Mouse (Mus musculus) right cerebral cortex, adult 2 months (tissue): Measurements from ENCODE around the gene Mtif3.
"Not testable (repeated sequence)": the region's sequence is repeated elsewhere in the genome, so short reads cannot be mapped to it uniquely, and the experiment has no call there.

ENCODE experiments used
- DNase-seq, 2 experiments: peaks; one replicate each; pipeline ENCODE4 v3.0.0; 2021 to 2022; ENCODE audit warnings: low spot score in 2 of 2

Mtif3 gene

DNA sequence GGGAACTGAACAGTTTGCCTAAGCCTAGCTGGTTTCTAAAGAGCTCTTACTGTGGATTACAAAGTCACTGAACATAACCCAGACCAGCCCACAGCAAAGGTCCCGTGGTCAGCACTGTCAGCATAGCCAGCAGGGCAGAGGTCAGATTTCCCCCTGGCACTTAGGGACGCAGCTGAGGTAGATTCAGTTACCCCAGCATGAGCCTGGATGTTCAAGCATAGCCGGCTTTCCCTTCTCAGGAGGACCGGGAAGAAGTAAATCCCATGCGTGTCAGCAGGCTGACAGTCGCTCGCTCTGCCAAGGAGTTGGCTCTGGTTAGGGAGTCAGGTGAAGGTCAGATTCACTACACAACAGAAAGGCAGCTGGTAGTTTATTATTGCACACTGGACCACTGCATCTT is 9.0 kb downstream of the Mtif3 start:
- DNase-seq, result no peak

DNA sequence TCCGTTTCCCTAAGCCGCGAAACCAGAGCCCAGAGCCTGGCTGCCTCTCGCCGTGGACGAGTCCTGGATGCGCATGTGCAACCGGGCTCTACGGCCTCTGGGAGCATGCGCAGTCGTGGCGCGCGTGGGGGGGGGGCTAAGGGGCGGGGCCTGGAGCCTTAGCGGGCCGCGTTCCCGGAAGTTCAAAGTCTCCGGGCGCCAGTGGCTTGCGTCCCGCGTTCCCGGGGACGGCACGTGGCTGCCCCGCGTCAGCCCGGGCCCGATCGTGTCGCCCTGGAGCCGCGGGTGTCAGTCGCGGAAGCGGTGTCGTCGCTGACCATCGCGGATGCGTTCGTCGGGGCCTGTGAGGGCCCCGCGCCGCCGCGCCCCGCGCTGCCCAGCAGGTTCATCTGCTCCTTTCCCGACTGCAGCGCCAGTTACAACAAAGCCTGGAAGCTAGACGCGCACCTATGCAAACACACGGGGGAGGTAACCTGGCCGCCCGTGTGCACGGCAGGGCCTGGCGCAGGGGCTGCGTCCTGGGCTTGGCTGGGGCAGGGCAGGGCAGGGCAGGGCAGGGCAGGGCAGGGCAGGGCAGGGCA is 15.0 kb downstream of the Mtif3 start, which contains the start of gene Gtf3a:
TSS of gene Gtf3a (plus strand) at position 150 of the 581 bp plus-strand sequence.
- peak; percentile 70 to 78 for DNase-seq

DNA sequence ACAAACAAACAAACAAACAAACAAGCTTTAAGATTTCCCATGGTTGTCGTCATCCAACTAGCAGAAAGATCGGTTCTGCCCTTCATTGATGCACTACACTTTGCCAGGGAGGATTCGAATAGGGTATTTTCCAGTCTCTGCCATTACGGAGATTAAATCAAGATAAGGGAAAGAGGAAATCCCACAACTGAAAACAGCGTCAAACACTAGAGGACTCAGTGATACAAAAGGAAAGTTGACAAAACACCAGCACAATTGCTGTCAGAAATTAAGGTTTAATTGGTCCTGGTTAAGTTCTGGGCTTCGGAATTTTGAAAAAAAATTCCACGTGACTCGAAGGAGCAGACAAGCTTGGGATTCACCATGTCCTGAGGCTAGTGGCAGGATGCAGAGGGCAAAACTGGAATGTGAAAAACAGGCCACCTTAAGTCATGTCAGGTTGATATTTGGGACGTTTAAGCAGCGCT is 15.5 kb downstream of the Mtif3 start:
- no peak for DNase-seq

DNA sequence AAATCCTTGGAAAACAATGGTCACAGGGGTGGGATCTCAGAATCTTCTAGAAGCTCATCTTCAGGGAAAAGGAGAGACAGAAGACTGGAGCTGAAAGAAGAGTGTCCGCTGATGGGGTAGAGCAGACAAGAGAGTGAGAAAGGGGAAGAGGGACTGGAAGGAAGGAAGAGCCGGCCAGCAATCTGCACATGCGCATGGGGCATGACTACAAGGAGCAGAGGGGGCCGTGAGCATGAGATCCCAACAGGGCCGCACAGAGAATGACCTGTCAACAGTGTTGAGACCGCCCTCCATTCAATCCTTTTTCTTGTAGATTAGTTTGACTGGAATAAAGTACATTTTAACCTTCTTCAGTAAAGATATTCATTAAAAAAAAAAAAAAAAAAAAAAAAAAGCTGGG is 16.1 kb downstream of the Mtif3 start:
- no peak for DNase-seq

DNA sequence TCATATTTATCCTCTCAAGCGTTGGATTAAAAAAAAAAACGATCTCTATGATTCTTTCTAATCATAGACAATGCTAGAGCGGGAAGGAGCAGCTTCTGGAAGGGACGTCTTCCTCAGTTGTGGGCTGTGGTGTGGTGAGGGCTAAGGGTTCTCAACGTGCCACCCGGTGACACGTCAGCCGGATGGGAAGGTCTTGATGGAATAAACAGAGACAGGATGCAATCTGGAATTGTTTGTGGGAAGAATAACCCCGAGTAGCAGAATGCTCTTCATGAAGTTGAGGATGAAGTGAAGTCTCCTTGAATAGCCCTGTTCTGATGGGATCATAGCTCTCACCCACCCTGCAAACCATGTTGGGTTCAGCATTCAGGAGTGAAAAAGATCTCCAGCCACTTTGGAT is 16.9 kb downstream of the Mtif3 start:
- DNase-seq, result no peak

DNA sequence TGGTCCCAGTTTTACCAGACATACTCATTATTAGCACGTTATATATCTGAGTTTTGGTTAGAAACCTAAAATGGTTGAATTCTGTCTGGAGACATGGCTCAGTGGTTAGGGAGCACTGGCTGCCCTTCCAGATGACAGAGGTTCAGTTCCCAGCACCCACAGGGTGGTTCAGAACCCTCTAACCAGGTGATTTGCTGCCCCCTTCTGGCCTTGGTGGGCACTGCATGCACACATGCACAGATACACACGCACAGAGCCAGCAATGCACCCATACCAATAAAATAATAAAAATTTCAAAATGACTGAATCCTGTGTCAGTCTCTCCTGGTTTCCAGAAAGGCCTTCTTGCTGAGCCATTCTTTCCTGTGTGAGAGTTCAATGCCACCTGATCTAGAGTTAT is 19.0 kb downstream of the Mtif3 start:
- no peak for DNase-seq

DNA sequence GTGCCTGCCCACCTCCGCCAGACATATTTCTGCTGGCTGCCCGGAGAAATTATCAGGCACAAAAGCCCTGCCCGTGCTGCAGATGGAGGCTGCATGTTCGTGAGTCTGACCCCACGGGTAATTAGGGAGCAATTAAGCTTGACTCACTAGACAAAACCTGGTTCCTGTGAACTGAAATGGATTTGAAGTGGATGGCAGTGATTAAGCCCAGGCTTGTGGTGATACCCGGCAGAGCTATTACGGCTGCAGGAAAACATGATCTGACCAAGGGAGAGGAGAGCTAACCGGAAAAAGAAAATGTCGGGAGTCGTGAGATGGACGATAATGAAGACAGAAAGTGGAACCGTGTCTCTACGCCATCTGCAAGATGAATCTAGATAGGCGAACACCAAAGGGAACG is 20.6 kb downstream of the Mtif3 start:
- DNase-seq, result no peak

DNA sequence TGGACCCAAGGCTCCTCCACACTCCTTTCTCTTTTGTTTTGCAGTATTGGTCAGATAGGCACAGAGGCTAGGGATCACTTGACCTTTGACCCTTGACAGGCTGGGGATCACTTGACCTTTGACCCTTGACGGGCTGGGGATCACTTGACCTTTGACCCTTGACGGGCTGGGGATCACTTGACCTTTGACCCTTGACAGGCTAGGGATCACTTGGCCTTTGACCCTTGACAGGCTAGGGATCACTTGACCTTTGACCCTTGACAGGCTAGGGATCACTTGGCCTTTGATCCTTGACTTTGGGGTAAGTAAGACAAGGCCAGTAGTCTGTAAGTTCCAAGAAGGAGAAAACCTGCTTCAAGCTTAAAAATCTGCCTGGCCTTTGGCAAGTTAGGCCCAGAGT is 21.7 kb downstream of the Mtif3 start:
- DNase-seq, result not testable (repeated sequence)

DNA sequence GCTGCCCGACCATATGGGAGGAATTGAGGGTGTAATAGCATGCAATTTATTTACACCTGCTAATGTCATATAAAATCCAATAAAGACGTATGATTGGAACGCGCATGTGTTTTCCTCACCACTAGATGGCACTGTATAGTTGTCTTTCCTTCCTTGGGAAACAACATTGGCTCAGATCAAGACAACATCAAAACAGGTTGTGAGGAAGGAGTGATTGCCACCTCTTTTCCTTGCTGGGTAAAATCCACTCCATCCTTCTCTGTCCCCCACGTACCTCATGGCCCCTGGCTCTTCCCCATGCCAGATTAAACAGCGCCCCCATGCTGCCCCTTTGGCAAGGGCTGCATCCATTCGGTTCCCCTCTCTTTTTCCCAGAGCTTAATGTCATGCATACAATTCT is 23.4 kb downstream of the Mtif3 start:
- peak; percentile 42 to 46 for DNase-seq

DNA sequence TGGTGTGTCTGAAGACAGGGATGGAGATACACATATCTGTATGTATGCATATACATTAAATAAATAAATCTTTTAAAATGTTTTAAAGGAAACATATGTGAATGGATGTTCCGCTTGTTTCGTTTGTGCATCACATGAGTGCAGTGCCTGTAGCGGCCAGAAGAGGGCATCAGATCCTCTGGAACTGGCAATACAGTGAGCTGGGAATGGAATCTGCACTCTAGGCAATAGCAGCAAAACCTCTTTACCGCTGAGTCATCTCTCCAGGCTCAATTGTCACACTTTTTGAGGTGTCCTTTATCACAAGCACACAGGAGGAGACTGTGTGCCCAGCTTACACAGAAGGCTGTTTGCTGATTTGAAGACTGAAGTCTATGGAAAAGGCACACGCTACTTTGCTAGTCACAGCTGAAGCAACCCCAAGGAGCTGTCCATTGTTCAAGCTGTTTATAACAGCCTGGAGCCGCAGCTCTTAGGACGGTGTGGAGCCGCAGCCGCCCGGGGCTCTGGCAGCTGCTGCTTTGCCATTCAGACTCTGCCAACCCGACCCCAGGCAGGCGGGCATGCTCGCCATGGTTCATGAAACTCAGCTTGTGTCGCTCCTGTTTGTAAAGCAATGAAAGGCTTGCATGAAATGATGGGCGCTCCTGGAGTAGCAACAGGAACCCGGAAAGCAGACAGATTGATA is 24.3 kb downstream of the Mtif3 start:
- DNase-seq, result no peak

DNA sequence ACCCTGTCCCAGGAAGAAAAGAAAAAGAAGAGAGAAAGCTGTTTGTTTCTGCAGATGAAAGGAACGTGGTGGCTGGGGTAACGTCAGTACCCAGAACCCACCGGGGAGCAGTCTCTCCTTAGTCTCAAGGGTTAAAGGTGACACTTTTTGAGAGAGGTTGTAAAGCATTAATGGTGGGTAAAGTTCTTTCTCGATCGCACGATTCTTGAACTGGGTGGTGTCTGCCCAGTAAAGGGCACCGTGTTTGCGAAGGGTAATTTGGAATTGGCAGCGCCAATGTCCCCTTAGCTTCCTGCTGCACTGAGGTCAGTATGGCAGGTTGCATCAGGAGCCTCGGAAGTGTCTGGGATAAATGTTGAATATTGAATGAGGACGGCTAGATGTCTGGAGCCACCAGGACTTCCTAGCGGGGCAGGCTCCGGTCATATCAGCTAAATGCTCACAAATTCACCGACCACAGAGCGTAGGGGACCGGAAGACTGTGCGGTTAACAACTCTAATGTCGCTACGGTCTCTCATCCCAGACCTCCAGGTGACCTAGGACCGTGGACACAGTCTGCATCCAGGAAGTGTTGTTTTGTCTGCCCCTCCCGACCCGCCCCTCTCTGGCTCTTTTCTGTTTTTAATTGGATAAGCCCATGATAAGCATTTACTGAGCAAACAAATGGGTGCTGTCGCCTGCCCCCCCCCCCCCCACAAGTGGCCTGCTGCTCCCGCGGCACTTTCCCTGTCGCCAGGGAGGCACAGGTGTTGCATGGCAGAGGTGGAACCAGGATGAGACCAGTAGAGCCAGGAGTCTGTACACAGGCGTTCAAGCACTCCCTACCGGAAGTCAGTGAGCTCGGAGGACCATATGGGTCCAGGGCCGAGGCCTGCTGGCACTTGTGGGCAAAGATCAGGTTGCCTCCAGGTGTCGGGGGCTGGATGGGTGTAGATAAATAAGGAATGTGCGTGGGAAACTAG is 25.8 kb downstream of the Mtif3 start:
- no peak for DNase-seq

DNA sequence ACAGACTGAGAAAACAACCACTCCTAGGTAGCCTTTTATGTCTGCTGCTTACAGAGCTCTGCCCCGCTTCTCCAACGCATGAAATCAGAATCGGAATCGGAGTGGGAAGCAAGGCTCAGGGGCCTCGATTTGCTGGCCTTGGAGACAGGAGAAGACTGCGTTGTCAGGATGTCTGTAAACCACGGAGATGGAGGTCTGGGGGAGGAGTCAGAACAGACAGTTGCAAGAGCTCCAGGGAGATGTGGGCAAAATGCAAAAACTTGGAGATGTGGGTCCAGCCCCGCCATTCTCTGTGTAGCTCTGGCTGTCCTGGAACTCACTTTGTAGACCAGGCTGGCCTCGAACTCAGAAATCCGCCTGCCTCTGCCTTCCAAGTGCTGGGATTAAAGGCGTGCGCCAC is 30.1 kb downstream of the Mtif3 start:
- DNase-seq, result no peak

DNA sequence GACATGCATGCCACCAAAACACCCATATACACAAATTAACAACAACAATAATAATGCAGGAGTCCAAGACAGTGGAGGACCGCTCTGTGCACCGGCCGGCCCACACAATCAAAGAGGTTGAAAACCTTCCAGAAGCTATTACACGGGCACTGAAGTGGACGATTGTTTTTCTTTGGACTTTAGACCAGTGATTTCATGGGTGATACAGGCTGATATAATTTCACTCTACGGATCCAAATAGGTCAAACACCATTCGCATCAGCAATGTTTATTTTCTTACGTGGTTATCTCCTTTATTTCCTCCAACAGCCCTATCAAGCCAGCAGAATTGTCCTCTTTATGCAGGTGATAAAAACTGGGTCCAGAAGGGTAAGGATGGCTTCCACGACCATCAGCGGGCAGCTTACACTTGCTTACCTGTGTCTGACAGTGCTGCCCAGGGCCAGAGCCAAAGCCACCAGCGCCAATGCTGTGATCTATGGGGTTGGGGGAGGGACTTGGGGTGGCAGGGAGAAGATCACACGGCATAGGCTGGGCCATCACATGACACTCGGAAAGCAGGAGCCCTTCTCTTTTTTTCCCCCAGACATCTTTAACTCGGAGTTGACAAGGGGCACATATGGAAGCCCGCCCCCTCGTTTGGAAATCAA is 31.6 kb downstream of the Mtif3 start:
- no peak for DNase-seq

DNA sequence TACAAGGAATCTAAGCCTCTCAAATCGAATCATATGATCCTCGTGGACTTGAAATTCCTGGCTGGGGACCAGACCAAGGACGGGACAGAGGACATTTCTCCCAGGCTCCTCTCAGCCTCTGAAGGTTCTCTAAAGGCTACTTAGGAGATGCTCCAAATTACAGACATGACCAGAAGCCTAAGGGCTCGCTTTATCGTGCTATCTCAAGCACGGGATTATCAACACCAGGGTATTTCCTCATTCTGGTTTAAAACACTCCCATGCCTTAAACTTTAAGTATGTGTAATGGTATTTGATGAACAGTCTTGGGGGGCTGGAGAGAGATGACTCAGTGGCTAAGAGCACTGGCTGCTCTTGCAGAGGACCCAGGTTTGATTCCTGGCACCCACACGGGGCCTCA is 32.2 kb downstream of the Mtif3 start:
- DNase-seq, result no peak

DNA sequence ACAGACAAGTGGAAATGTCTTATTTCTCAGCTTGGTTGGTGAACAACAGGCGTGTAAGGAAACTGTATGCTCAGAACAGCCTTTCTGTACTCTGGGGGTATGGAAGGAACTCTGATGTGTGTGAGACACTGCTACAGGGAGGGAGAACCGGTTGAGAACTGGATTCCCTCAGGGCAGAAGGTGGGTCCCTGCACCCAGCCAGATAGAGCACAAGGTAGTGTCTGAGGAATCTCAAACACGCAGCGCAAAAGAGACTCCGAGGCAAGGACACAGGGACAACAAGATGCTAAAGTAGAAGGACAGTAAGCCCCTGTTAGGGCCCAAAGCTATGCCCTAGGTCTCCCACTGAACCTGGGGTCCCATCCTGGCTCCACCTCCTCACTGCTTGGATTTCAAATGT is 36.9 kb downstream of the Mtif3 start:
- DNase-seq, result no peak

DNA sequence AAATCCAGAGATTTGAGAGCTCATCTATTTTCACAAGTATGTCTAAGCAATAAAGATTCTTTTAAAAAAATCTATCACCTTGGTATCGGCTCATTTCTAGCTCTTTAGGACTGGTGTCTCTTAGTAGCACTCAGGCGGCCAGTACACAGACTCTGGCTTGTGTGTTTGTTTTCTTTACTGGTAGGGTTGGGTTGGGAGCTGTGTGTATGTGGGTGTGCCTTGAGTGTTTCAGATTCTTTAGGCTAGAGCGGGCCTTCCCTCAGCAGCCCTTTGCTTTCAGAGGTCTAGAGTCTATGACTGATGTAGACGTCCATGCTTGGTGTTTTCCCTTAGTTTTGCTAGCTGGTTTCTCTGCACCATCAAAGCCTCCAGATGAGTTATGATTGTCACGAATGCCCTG is 40.1 kb downstream of the Mtif3 start:
- no peak for DNase-seq

DNA sequence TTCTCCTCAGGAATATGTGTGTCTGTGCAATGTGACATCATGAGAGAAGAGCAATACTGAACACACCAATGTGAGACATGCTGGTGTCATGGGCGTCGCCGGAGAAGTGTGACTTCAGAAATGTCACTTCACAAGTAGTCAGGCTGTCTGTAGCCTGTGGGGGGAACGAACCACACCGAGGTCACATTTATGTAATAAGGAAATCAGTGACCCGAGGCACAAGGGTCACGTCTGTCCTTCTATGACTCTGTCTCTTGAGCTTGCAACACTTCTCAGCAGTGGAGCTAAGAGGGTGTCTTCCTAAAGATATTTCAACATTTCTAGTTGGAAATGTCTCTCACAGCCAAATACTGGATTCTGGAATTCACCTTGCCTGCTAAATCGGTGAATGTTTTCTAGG is 42.4 kb downstream of the Mtif3 start:
- no peak for DNase-seq

DNA sequence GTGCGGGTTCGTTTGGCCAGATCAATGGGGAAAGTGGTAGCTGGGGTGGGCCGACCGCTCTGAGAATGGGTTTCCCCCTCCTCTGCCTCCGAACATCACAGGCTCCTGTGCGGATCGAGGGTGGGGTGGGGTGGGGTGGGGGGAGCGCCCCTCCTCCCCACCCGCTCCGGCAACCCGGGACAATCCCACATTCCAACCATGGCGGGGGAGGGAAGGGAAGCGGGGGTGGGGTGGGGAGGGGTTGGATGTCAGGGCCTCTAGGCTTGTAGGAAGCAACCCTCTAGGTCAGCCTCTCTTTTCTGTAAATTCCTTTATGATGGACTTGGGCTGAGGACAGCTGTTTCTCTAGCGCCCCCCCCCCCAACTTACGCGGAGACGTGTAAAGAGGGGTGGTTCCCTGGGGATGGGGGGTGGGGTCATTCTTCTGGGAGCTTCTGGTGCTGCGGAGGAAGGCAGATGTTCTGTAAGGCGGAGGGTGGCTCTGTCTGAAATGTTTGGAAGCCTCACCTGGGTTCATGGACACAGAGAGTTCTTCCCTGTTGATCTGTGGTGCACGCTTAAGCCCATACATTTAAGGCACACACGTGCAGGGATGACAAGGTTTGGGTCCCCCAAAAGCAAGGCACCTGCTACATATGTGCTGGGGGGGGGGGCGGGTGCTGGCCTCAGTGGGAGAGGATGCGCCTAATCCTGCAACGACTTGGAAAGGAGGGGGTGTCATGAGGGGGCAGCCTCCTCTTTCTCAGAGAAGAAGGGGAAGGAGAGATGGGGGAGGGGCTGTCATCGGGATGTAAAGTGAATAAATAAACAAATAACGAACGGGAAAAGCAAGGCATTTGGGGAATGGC is 43.1 kb downstream of the Mtif3 start:
- no peak for DNase-seq

DNA sequence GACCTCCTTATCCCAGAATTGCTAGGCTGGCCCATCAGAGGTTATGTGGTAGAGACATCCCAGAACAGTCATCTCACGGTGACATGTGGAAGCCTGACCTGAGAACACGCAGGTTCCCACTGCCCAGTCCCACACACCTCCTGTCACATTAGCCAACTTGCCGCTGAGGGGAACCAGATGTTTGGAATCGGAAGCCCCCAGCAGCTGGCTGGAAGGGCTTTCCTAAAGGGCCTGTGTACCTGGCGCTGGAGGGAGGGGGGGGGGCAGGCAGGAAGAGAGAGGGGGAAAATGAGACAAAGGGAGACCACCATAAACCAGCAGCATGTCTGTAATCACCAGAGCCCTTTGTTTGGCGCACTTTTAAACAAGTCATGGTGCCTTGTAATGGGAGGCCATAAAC is 43.7 kb downstream of the Mtif3 start:
- DNase-seq, result no peak

DNA sequence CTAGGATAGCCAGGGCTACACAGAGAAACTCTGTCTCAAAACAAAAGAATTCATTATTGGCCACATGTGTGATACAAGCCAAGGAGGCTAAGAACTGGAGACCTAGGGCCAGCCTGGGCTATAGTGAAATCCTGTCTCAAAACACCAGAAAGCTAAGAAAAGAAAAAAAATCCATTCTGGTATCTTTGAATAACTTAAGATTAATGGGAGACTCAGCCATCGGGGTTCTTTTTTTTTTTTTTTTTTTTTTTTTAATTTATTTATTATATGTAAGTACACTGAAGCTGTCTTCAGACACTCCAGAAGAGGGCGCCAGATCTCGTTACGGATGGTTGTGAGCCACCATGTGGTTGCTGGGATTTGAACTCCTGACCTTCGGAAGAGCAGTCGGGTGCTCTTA is 46.2 kb downstream of the Mtif3 start:
- not testable (repeated sequence) for DNase-seq

DNA sequence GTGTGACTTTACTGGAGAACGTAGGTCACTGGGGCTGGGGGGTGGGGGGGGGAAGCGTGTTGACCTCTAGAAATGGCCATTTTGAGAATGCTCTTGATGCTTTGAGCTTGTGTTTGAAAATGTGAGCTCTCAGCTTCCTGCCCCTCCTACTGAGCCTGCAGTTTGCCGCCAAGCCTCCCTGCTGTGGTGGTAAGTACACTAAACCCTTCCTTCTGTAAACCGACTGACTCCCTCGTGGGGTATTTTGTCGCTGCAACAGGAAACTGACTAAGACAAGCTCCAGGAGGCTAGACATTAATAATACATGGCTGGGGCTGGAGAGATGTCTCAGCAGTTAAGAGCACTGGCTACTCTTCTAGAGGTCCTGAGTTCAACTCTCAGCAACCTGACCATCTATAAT is 46.8 kb downstream of the Mtif3 start:
- DNase-seq, result no peak
